8 mouse cellular contexts compared by ENCODE assay signal in the genomic region with DNA sequence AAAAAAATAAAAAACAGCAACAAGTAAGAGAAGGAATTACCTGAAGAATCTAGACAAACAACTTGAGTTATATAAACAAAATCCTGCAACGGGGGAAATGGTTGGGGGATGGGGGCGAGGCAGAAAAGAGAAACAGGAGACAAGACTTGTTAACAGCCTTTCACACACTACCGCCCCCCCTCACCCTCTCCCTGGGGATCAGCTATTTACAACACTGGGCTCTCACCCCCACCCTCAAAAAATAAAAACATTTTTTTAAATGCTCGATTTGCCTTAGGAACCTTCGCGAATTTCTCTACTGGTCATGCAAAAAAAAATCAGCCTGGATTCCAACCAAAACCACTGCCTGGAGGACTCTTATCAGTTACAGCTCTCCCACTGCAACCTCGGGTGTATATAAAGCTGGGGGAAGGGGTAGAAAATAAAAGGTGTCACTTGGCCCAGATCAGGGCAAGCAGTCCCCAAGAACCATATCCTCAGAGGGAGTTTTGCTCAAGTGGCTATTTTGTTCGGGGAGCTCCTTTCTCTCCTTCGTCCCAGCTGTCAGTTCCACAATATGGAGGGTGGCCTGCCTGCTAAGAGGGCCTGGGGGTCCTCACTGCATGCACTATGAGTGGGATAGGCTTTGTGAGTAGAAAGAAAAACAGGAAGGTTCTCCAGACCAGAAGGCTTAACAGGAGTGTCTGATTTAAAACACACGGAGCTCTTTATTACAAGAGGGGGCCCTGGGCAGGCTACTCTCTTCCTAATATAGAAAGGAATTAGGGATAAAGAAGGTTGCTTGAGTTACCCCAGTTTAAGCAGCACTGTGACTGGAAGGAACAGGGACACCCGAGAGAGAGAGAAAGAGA. TPM values are rescaled to one million over a fixed set of nuclear protein-coding genes. Genes with fewer than 3 reads are reported as not detected.
A peak's percentile ranks its signal among the peaks of the same experiment; 100 is the strongest.
DNase-seq lines count a peak whose midpoint lies in the region; ATAC-seq and TF ChIP-seq lines count a peak whose summit lies in the region.

No protein-coding gene starts in this region.

- peak overlapping the region; percentile 84 for H3ac ChIP-seq in C2C12 (ENCODE audit: control insufficient read depth, insufficient read length, low read depth)

- peak overlapping the region; percentile 78 for H3K4me2 ChIP-seq in embryonic facial prominence, embryonic 15.5 days (replicated peaks)
- H3K4me2 ChIP-seq in heart, embryonic 15.5 days: peak overlapping the region; percentile 77
- H3K4me2 ChIP-seq in lung, embryonic 16.5 days (ENCODE audit: low read depth, low read length): peak overlapping the region; percentile 69

- peaks cover 7% of the 10 kb centered on the region for H3K36me3 ChIP-seq in C2C12 (ENCODE audit: control insufficient read depth, insufficient read depth)
- H3K36me3 ChIP-seq in embryonic facial prominence, embryonic 15.5 days: 0 out of 2 replicates have a peak, but pooled peaks cover 3% of the 10 kb centered on the region
- H3K36me3 ChIP-seq in heart, embryonic 15.5 days: no peaks in the 10 kb centered on the region
- H3K36me3 ChIP-seq in lung, embryonic 16.5 days (ENCODE audit: control insufficient read depth, insufficient read depth, low read length): 0 out of 2 replicates have a peak, but pooled peaks cover 2% of the 10 kb centered on the region

- ATAC-seq in embryonic facial prominence, embryonic 15.5 days (ENCODE audit: insufficient number of reproducible peaks, low FRiP score, low TSS enrichment, low read depth): no peak
- ATAC-seq in heart, embryonic 15.5 days (replicated peaks; ENCODE audit: insufficient number of reproducible peaks, insufficient read depth, low FRiP score, low read depth): no peak
- ATAC-seq in lung, embryonic 16.5 days (ENCODE audit: low read depth): no peak
- no peak; the same call in 1 of the 2 replicates for ATAC-seq in megakaryocyte-erythroid progenitor cell, adult 5-6 weeks (replicated peaks; ENCODE audit: low FRiP score, low TSS enrichment, poor library complexity, severe bottlenecking)

- TF ChIP-seq CTCF in C2C12 (IDR thresholded peaks at IDR 0.05; ENCODE audit: control insufficient read depth, insufficient read depth, insufficient read length): no peak

- H3K27me3 ChIP-seq in C2C12 (ENCODE audit: control insufficient read depth, insufficient read depth, insufficient read length): no peaks in the 10 kb centered on the region
- no peaks in the 10 kb centered on the region for H3K27me3 ChIP-seq in embryonic facial prominence, embryonic 15.5 days
- H3K27me3 ChIP-seq in heart, embryonic 15.5 days: no peaks in the 10 kb centered on the region
- H3K27me3 ChIP-seq in lung, embryonic 16.5 days (ENCODE audit: control insufficient read depth, insufficient read depth, low read depth, low read length): no peaks in the 10 kb centered on the region

- no peaks in the 10 kb centered on the region for H3K9me3 ChIP-seq in embryonic facial prominence, embryonic 15.5 days (replicated peaks)
- H3K9me3 ChIP-seq in heart, embryonic 15.5 days (replicated peaks): no peaks in the 10 kb centered on the region
- no peaks in the 10 kb centered on the region for H3K9me3 ChIP-seq in lung, embryonic 16.5 days (ENCODE audit: control insufficient read depth, low read length)

- H3K79me3 ChIP-seq in C2C12 (ENCODE audit: low read depth): peaks cover 41% of the 10 kb centered on the region

- H3K79me2 ChIP-seq in C2C12 (ENCODE audit: control insufficient read depth, insufficient read depth): peaks cover 56% of the 10 kb centered on the region

- peaks cover 32% of the 10 kb centered on the region for H3K4me1 ChIP-seq in embryonic facial prominence, embryonic 15.5 days
- H3K4me1 ChIP-seq in heart, embryonic 15.5 days (replicated peaks): peaks cover 34% of the 10 kb centered on the region
- H3K4me1 ChIP-seq in lung, embryonic 16.5 days (replicated peaks; ENCODE audit: control insufficient read depth, insufficient read depth, low read length): peaks cover 36% of the 10 kb centered on the region

- H3K4me3 ChIP-seq in C2C12 (ENCODE audit: insufficient read depth, poor library complexity, severe bottlenecking): peak overlapping the region; percentile 54
- H3K4me3 ChIP-seq in embryonic facial prominence, embryonic 15.5 days (replicated peaks): peak overlapping the region; percentile 70
- H3K4me3 ChIP-seq in heart, embryonic 15.5 days: peak overlapping the region; percentile 77
- H3K4me3 ChIP-seq in lung, embryonic 16.5 days (ENCODE audit: low read length): peak overlapping the region; percentile 83

- DNase-seq in adrenal gland, adult 2 months: peak; percentile 71
- DNase-seq in kidney, postnatal 14 days: peak; percentile 63
- peak; percentile 42 for DNase-seq in retina, postnatal 1 day

- peak overlapping the region; percentile 81 for H3K9ac ChIP-seq in embryonic facial prominence, embryonic 15.5 days
- H3K9ac ChIP-seq in heart, embryonic 15.5 days: peak overlapping the region; percentile 85
- H3K9ac ChIP-seq in lung, embryonic 16.5 days (ENCODE audit: low read length): peak overlapping the region; percentile 87

- under 1% methylated on average over 11 of the region's 11 CpGs for WGBS in embryonic facial prominence, embryonic 15.5 days
- under 1% methylated on average over 11 of the region's 11 CpGs for WGBS in heart, embryonic 15.5 days
- under 1% methylated on average over 11 of the region's 11 CpGs for WGBS in lung, embryonic 16.5 days

- peak overlapping the region; percentile 94 for H3K27ac ChIP-seq in embryonic facial prominence, embryonic 15.5 days (replicated peaks)
- H3K27ac ChIP-seq in heart, embryonic 15.5 days: peak overlapping the region; percentile 96
- H3K27ac ChIP-seq in lung, embryonic 16.5 days (ENCODE audit: low read length): peak overlapping the region; percentile 89

TF ChIP-seq in C2C12, 6 proteins besides CTCF, POLR2A, EP300 and RAD21:
- TF ChIP-seq CEBPB (IDR thresholded peaks at IDR 0.05; ENCODE audit: low read depth): no peak
- TF ChIP-seq FOSL1 (IDR thresholded peaks at IDR 0.05; ENCODE audit: insufficient read depth, low read length, poor library complexity, severe bottlenecking): no peak
- TF ChIP-seq MYOD1 (IDR thresholded peaks at IDR 0.05; ENCODE audit: control insufficient read depth, insufficient read length, low read depth): no peak
- TF ChIP-seq MAX (IDR thresholded peaks at IDR 0.05): no peak
- TF ChIP-seq USF1 (IDR thresholded peaks at IDR 0.05; ENCODE audit: low read depth): no peak
- no peak for TF ChIP-seq MYOG (IDR thresholded peaks at IDR 0.05; ENCODE audit: control insufficient read depth, extremely low read depth, insufficient read length)

RNA-seq across cellular contexts. Expression of gene Ube2h, which starts 1.3 kb away (rescaled TPM):
- 14.9 TPM for polyA plus RNA-seq in C2C12 (2012; fragmentation: generic; extraction: Trizol)
- 100 to 1,000 TPM in 1 of 2 experiments, 10 to 100 TPM in 1; 94.9 to 150 TPM for total RNA-seq in adrenal gland, adult 2 months (2021)
- polyA plus RNA-seq in adrenal gland, adult 2 months (2012; rRNA removed): 129 and 162 TPM in 2 replicates
- 46.6 and 46.9 TPM in 2 replicates for polyA plus RNA-seq in embryonic facial prominence, embryonic 15.5 days (2015; fragmentation: Nextera tagmentation; extraction: Ambion mirVana)
- 40.9 and 46.3 TPM in 2 replicates for polyA plus RNA-seq in heart, embryonic 15.5 days (2015; fragmentation: Nextera tagmentation; extraction: Ambion mirVana)
- polyA plus RNA-seq in lung, embryonic 16.5 days (2015; fragmentation: Nextera tagmentation; extraction: Ambion mirVana): 40.6 and 42.5 TPM in 2 replicates
- total RNA-seq in megakaryocyte-erythroid progenitor cell, adult 5-6 weeks (2014; fragmentation: Nextera tagmentation): 6.0 and 8.5 TPM in 2 replicates
- total RNA-seq in megakaryocyte-erythroid progenitor cell, adult 5-6 weeks (2017): 8.7 and 8.9 TPM in 2 replicates
